Mouse (Mus musculus): ENCODE results near the gene Rnf115. TPM values are rescaled to one million over a fixed set of nuclear protein-coding genes. Genes with fewer than 3 reads are reported as not detected.

Rnf115 gene
- total RNA-seq, 1 experiment from 2014 or later = 100 TPM

DNA sequence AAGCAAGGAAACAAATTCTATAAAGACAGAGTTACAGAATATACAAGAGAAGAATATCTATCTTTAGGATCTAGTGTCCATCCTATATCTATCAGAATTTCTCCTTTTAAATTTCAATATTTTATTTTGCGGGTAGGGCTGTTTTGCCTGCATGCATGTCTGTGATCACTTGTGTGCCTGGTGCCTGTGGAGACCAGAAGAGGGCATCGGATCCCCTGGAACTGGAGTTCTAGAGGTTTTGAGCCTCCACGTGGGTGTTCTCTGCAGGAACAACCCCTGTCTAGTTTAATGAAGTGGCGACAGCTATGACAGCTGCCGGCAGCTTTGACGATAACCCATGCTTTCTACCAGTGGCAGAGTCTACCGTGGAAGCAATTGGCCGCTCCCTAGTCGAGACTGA, 85.6 kb downstream of the Rnf115 start:
- ATAC-seq (replicated peaks in 1 of 2; ENCODE audit: insufficient read depth in 1 of 2, low FRiP score in 2 of 2, low TSS enrichment in 1 of 2, low read depth in 1 of 2, poor library complexity in 2 of 2, severe bottlenecking in 2 of 2) = peak; percentile 26 to 53; a peak in 2 of 4 replicates

DNA sequence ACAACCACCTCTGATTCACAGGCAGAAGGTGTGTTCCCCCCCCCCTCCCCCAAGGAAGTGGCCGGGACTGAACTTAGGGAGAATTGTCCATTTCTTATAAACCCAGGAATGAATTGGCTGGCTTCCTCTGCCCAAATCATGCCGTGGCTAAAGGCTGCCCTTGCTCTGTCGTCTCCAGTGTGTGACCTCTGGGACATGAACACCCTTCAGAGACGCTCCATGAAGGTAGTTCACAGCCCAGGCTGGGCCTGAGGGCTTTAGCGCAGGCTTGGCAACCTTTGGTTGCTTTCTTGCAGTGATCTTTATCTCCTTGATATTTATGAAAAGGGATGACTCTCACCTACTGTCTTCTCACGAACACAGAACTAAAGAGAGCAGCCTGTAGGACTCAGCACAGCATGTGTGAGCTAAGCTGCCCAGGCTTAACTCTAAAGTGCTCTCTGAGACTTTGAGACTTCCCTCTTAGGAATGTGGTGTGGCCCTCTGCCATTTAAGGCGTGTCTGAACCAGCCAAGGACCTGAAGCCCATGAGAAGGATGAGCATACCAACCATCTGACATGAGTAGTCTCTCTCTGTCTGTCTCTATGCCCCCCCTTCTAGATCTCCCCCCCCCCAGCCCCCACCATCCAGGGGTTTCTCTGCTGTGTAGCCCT, 86.3 kb downstream of the Rnf115 start:
- ATAC-seq (replicated peaks in 1 of 2; ENCODE audit: insufficient read depth in 1 of 2, low FRiP score in 2 of 2, low TSS enrichment in 1 of 2, low read depth in 1 of 2, poor library complexity in 2 of 2, severe bottlenecking in 2 of 2) = peak in 1 of 2 experiments; percentile 46; a peak in 1 of 4 replicates

DNA sequence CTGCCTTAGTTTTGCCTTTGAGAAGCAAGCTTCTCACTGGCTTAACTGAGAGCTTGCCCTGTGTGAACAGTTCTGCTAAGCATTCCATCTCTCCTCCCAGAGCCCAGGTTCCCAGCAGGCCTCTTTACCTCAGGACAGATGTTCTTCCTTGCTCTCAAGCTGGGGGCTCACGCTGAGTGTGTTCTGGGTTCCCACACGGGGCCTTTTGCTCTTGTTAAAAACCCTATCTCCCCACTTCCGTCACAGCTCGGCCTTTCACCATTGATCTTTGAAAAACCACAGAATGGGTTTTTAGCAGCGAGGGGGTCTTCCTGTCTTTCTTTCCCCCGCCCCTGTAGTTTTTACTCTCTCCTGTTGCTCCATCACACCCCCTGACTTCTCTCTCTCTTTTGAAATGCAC, 86.9 kb downstream of the Rnf115 start:
- ATAC-seq (replicated peaks in 1 of 2; ENCODE audit: insufficient read depth in 1 of 2, low FRiP score in 2 of 2, low TSS enrichment in 1 of 2, low read depth in 1 of 2, poor library complexity in 2 of 2, severe bottlenecking in 2 of 2) = no peak

DNA sequence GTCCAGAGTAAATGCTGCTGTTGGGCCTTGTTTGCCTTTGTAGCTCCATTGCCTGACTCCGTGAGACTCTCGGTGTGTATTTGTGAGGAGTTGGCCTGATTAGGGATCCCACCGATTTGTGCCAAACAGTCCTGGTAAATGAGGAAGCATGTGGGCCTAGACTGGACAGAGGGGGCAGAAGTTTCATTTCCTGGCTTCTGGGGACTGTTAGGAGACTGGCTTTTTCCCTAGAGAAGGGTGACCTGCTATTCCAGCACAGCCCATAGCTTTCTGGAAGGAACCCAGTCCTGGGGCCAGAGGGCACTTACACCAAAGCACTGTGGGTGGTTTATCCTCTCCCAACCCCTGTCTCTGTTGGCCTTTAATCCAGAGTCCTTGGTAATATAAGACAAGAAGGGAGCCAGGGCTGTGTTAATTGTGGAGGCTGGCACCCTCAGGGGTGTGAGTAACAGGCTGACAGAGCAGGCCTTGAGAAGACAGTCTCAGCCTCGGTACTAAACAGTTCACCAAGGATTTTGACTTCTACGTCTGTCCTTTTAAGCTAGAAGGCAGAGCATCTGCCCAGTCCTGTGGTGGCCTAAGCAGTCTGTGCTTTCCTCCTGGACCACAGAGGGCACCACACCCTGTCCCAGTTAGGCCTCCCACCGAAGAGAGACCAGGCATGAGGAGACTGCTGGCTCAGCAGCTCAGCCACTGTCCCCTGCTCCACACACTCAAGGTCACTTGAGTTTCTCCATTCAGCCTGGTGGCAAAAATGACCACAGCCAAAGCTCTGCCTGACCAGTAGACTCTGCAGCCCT, 92.9 kb downstream of the Rnf115 start:
- ATAC-seq (replicated peaks in 1 of 2; ENCODE audit: insufficient read depth in 1 of 2, low FRiP score in 2 of 2, low TSS enrichment in 1 of 2, low read depth in 1 of 2, poor library complexity in 2 of 2, severe bottlenecking in 2 of 2) = no peak

DNA sequence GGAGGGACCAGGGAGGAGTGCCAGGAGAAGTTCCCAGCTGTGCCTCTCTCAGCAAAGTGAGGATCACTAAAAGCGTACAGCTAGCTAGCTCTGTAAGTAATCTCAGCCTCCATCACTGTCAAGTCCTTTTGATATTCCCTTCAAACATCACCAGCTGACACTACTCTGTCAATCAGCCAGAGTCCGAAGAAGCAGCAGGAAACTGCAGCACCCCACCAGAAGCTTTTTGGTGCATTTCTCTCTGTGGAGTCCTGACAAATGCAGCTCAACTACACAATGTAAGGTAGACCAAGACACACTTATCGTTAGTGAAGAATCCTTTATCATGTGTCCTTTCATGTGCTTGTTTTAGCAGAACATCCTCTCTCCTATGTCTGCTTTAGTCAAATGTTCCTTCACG, 94.1 kb downstream of the Rnf115 start:
- no peak for ATAC-seq (replicated peaks in 1 of 2; ENCODE audit: insufficient read depth in 1 of 2, low FRiP score in 2 of 2, low TSS enrichment in 1 of 2, low read depth in 1 of 2, poor library complexity in 2 of 2, severe bottlenecking in 2 of 2)

DNA sequence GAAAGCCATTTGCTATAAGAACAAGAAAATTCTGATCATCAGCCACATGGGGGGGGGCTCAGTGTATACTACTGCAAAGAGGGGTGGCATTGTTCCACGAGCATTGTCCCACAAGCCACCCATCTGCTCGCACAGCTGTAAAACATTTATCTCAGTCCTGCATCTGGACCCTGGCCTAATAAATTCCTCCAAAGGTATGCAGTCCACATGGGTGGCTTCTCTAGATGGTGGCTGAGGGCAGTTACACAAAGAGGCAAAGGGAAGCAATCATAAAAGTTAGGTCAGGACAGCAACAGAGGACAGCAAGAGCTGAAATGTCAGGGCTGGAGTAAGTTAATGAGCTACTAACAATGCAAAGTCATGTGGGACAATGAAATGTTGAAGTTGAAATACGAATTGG, 96.2 kb downstream of the Rnf115 start:
- ATAC-seq (replicated peaks in 1 of 2; ENCODE audit: insufficient read depth in 1 of 2, low FRiP score in 2 of 2, low TSS enrichment in 1 of 2, low read depth in 1 of 2, poor library complexity in 2 of 2, severe bottlenecking in 2 of 2) = no peak

DNA sequence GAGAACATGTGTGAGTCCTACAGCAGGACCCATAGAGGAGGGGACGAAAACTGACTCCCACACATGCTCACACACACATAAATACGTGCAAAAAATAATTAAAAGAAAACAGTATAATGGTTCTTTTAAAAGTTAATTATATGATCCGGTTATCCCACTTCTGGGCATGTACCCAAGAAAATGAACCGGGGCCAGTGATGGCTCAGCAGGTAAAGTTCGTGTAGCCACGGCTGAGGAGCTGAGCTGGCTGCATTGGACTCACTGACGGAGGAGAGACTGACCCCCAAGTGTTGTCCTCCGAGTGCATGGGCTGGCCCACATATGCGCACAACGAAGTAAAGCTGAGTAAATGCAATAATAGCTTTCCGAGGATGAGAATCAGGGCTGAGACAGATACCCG, 97.2 kb downstream of the Rnf115 start:
- no peak for ATAC-seq (replicated peaks in 1 of 2; ENCODE audit: insufficient read depth in 1 of 2, low FRiP score in 2 of 2, low TSS enrichment in 1 of 2, low read depth in 1 of 2, poor library complexity in 2 of 2, severe bottlenecking in 2 of 2)

DNA sequence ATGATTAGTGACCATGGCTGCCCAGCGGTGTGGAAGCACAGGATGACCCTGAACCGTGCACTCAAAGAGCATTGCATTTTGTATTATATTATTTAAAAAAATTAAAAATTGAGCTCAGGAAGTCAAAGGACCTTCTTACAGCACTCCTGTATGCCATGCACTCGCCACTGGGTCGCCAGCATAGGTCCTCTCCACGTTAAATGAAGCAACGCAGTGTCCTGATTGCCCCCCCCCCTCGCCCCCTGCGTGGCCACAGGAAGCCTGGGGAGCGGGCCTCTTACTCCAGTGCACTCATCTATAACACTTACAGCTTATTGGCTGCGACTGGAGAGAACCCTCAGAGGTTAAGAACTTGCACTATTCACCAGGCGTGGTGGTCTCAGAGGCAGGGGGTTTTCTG, 97.8 kb downstream of the Rnf115 start:
- no peak for ATAC-seq (replicated peaks in 1 of 2; ENCODE audit: insufficient read depth in 1 of 2, low FRiP score in 2 of 2, low TSS enrichment in 1 of 2, low read depth in 1 of 2, poor library complexity in 2 of 2, severe bottlenecking in 2 of 2)

DNA sequence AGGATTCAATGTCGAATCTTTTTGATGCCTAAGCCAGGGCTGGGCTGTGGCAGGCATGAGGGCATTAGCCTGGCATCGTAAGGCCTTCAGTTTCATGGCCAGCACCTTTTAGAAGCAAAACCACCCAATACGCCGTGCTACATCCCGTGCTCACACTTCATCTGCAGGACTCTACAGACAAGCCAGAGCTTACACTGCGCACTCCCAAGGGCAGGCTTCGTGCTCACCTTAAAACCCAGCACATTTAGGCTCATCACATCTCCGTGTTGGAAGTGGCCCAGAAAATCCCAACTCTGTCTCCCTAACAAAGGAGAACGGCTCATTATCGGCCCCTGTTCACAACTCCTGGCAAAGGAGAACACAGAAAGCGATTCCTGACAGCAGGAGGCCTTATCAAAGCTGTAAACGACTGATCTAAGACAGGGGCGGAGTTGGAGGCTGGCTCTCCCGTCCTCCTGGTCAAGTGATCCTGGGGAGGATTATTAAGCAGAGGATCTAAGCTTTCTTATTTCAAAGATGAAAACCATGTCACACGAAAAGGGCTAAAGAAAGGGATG, 100.9 kb downstream of the Rnf115 start:
- no peak for ATAC-seq (replicated peaks in 1 of 2; ENCODE audit: insufficient read depth in 1 of 2, low FRiP score in 2 of 2, low TSS enrichment in 1 of 2, low read depth in 1 of 2, poor library complexity in 2 of 2, severe bottlenecking in 2 of 2)

DNA sequence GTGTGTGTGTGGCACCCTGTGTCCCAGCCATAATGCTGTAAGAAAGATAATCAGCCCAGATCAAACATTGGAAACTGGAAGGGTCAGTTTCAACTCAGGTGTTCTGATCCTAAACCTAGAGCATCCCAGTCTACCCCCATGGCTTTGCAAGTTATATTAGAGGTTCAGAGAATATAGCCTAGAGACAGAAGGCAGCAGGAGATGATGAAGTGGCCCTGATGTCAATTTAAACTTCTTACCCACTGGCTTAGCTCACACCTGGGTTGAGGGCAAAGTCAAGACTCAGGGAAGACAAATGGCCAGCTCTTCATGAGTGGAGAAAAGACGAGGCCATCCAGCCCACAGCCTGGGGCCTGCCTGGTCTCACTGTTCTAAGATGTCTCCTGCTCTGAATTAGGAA, 101.5 kb downstream of the Rnf115 start, which contains the start of the genes Pdzk1 and Cd160:
TSS of gene Pdzk1 (plus strand) at position 301 of the 400 bp plus-strand sequence.
TSS of gene Cd160 (minus strand) at position 368 of the 400 bp plus-strand sequence.
- no peak for ATAC-seq (replicated peaks in 1 of 2; ENCODE audit: insufficient read depth in 1 of 2, low FRiP score in 2 of 2, low TSS enrichment in 1 of 2, low read depth in 1 of 2, poor library complexity in 2 of 2, severe bottlenecking in 2 of 2)

DNA sequence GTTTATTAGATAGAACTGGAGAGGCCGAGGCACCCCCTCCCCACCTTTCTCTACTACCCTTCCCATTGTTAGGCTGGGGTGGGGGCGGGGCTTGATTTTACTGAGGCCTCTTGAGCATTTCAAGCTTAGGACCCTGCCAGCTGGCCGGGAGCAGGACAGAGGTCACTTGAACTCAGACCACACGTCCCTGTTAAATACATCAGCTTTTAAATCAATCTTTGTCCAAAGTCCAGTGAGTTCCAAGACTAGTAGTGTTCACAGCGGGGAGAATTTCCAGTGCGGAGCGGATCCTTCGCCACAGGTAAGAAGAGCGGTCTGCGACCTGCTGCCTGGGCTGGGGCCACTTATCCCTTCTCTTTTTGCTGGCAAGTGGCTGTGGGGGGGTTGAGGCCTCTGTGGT, 102.4 kb downstream of the Rnf115 start:
- ATAC-seq (replicated peaks in 1 of 2; ENCODE audit: insufficient read depth in 1 of 2, low FRiP score in 2 of 2, low TSS enrichment in 1 of 2, low read depth in 1 of 2, poor library complexity in 2 of 2, severe bottlenecking in 2 of 2) = no peak

DNA sequence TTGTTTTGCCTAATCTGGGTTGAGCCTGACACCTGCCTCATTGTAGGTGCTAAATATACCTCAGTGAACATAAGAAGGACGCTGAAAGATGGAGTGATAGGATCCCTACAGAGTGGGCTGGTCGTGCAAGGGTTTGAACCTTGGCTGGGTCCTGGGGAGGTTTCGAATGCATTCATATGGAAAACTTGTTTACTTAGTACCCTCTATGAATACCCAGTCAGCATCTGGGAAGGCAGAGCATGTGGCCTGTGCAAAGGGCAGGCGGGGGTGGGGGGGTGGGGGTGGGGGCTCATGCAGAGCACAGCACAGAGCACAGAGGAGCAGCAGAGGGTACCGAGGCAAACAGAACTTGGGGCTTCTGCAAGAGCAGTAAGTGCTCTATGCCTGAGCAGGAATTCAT, 105.5 kb downstream of the Rnf115 start:
- no peak for ATAC-seq (replicated peaks in 1 of 2; ENCODE audit: insufficient read depth in 1 of 2, low FRiP score in 2 of 2, low TSS enrichment in 1 of 2, low read depth in 1 of 2, poor library complexity in 2 of 2, severe bottlenecking in 2 of 2)

DNA sequence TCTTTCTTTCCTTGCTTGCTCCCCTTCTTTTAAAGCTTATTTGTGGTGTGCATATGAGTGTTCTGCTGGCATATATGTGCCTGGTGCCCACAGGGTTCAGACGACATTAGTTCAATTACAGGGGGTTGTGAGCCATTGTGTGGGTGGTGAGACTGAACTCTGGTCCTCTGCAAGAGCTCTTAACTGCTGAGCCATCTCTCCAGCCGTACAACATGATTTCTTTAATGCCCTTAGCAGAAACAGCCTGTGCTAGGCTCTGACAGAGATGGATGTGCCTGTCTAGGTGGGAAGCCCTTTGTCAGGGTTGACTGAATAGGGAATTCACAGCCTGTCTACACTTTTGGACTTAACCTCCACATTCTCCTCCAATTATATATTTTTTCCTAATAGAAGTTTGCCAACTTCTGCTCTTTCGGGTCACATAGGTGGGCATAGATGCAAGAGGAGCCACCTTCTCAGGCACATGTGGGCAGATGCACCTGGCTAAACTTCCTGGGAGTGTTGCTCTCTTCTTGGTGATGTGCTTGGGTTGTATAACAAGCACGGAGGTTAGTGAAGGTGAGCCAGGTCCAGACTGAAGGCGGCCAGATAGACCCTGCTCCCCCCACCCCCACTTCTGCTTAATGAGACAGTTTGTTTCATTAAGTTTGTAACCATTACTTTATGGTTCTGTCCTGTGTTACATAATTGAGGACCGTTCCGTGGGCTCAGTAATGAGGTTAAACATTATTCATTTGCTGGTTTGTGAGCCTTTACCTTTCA, 107.3 kb downstream of the Rnf115 start:
- ATAC-seq (replicated peaks in 1 of 2; ENCODE audit: insufficient read depth in 1 of 2, low FRiP score in 2 of 2, low TSS enrichment in 1 of 2, low read depth in 1 of 2, poor library complexity in 2 of 2, severe bottlenecking in 2 of 2) = no peak

DNA sequence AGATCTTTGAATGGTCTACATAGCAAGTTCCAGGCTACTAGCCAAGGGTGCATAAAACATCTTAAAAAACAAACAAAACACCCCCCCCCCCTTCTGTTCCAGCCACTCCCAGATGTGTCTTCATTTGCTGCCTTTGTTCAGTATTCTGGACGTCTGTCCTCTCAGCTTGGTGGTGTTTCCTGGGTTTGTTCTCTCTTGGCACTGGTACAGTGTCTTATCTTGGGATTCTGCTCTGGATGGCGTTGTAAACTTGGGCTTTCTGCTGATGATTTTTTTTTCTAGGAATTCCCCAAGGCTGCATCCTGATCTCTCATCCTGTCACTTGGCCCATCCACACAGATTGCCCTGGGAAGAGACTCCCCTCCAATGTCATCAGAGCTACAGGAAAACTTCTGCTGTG, 109.0 kb downstream of the Rnf115 start:
- 0 out of 4 replicates have a peak, but pooled peaks of 1 of the 2 experiments have one; percentile 7 for ATAC-seq (replicated peaks in 1 of 2; ENCODE audit: insufficient read depth in 1 of 2, low FRiP score in 2 of 2, low TSS enrichment in 1 of 2, low read depth in 1 of 2, poor library complexity in 2 of 2, severe bottlenecking in 2 of 2)

DNA sequence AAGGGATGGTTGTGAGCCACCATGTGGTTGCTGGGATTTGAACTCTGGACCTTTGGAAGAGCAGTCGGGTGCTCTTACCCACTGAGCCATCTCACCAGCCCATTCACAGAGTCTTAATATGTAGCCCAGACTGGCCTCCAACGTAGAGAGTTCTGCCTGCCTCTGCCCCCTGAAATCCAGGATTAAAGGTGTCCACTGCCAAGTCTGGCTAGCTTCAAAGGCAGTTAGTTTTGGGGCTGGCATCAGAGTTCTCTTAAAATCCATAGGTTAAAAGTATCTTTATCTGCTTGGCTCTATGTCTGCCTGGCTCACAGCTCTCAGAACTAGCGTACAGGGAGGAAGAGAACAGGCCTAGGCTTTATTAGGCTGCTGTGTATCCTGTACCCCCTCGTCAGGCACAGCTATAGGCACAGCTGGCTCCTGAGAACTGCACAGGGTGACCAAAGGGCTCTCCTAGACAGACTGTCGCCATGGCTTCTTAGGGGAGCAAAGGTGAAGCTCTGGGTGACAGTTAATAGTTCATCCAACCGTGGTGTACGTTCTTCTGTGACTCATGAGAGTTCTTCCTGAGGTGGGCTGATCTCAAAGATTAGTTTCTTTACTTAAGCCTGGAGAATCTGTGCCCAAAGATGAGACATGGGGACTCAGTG, 111.7 kb downstream of the Rnf115 start:
- ATAC-seq (replicated peaks in 1 of 2; ENCODE audit: insufficient read depth in 1 of 2, low FRiP score in 2 of 2, low TSS enrichment in 1 of 2, low read depth in 1 of 2, poor library complexity in 2 of 2, severe bottlenecking in 2 of 2) = no peak
